Mouse (Mus musculus): Measurements from ENCODE around the gene Sfswap. TPM values are rescaled to one million over a fixed set of nuclear protein-coding genes. Genes with fewer than 3 reads are reported as not detected.
"Not testable (repeated sequence)": the region's sequence is repeated elsewhere in the genome, so short reads cannot be mapped to it uniquely, and the experiment has no call there.

The Sfswap gene
- polyA plus RNA-seq, 1 experiment from 2014 or later: 36.7 TPM

DNA sequence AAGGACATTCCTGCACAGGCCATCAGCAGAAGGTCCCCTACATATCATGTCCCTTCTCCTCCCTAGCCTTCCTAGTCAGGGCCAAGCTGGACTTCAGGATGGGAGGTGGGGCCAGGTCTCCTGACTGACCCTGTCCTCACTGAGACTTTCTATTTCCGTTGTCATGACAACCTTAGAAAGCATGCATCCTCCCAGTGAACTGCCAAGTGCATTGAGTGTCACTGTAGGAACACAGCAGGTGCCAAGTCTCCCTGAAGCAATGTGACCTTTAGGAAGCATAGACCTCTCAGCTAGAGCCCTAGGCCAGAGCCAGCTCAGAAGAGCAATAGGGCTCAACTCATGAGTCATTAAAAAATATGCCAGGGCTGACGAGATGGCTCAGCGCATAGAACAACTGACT, 42.5 kb upstream of the Sfswap start:
- Histone ChIP-seq H3K4me3 (replicated peaks; ENCODE audit: low read depth, low read length) (no peak overlapping the region), H3K4me1 (replicated peaks; ENCODE audit: insufficient read depth, low read length) (peaks cover 17% of the 10 kb centered on the region), H3K9me3 (replicated peaks; ENCODE audit: low read length) (no peaks in the 10 kb centered on the region), H3K9ac (ENCODE audit: low read depth, low read length) (no peak overlapping the region), H3K36me3 (ENCODE audit: insufficient read depth, low read length) (no peaks in the 10 kb centered on the region), H3K27me3 (ENCODE audit: insufficient read depth, low read length) (no peaks in the 10 kb centered on the region), H3K27ac (no peak overlapping the region), H3K4me2 (ENCODE audit: low read length) (no peak overlapping the region)
- WGBS: 64% methylated on average over 3 of the region's 3 CpGs
- no peak for DNase-seq (ENCODE audit: low spot score)
- no peak for ATAC-seq (replicated peaks; ENCODE audit: low FRiP score, low read depth)
- TF ChIP-seq CTCF (IDR thresholded peaks at IDR 0.05; ENCODE audit: low read depth): no peak

GRCm38 (mm10) chr5:129460798-129461476, 40.1 kb upstream of the Sfswap start:
- Histone ChIP-seq H3K4me3 (replicated peaks; ENCODE audit: low read depth, low read length) (no peak overlapping the region), H3K27me3 (ENCODE audit: insufficient read depth, low read length) (no peaks in the 10 kb centered on the region), H3K27ac (no peak overlapping the region), H3K9me3 (replicated peaks; ENCODE audit: low read length) (no peaks in the 10 kb centered on the region), H3K4me2 (ENCODE audit: low read length) (no peak overlapping the region), H3K36me3 (ENCODE audit: insufficient read depth, low read length) (no peaks in the 10 kb centered on the region), H3K4me1 (replicated peaks; ENCODE audit: insufficient read depth, low read length) (peaks cover 8% of the 10 kb centered on the region; the same call in 1 of the 2 replicates), H3K9ac (ENCODE audit: low read depth, low read length) (no peak overlapping the region)
- DNase-seq (ENCODE audit: low spot score): peak; percentile 74
- no peak; the same call in 1 of the 2 replicates for ATAC-seq (replicated peaks; ENCODE audit: low FRiP score, low read depth)
- no peak for TF ChIP-seq CTCF (IDR thresholded peaks at IDR 0.05; ENCODE audit: low read depth)
- 15% methylated on average over 11 of the region's 11 CpGs for WGBS

- H3K4me2 ChIP-seq (ENCODE audit: low read length); H3K4me1 ChIP-seq (replicated peaks; ENCODE audit: insufficient read depth, low read length); ATAC-seq (replicated peaks; ENCODE audit: low FRiP score, low read depth); H3K27me3 ChIP-seq (ENCODE audit: insufficient read depth, low read length); DNase-seq (ENCODE audit: low spot score); H3K9me3 ChIP-seq (replicated peaks; ENCODE audit: low read length); H3K4me3 ChIP-seq (replicated peaks; ENCODE audit: low read depth, low read length); H3K9ac ChIP-seq (ENCODE audit: low read depth, low read length); H3K36me3 ChIP-seq (ENCODE audit: insufficient read depth, low read length): not testable (repeated sequence)
- 53% methylated on average over 9 of the region's 9 CpGs for WGBS
- 0 out of 2 replicates have a peak overlapping the region, but pooled peaks have one; percentile 54 for H3K27ac ChIP-seq
Measured at GRCm38 (mm10) chr5:129463648-129464047, 37.4 kb upstream of the Sfswap start.

GRCm38 (mm10) chr5:129465788-129466187, 35.2 kb upstream of the Sfswap start:
- H3K9ac ChIP-seq (ENCODE audit: low read depth, low read length): no peak overlapping the region
- WGBS: 70% methylated on average over 2 of the region's 2 CpGs
- TF ChIP-seq CTCF (IDR thresholded peaks at IDR 0.05; ENCODE audit: low read depth): no peak

GRCm38 (mm10) chr5:129475532-129476045, 25.4 kb upstream of the Sfswap start:
- H3K9ac ChIP-seq (ENCODE audit: low read depth, low read length): no peak overlapping the region
- 65% methylated on average over 3 of the region's 3 CpGs for WGBS
- H3K27me3 ChIP-seq (ENCODE audit: insufficient read depth, low read length): no peaks in the 10 kb centered on the region
- no peak overlapping the region for H3K4me2 ChIP-seq (ENCODE audit: low read length)
- no peaks in the 10 kb centered on the region for H3K36me3 ChIP-seq (ENCODE audit: insufficient read depth, low read length)
- no peak overlapping the region for H3K4me3 ChIP-seq (replicated peaks; ENCODE audit: low read depth, low read length)
- DNase-seq (ENCODE audit: low spot score): no peak
- no peak for ATAC-seq (replicated peaks; ENCODE audit: low FRiP score, low read depth)
- no peaks in the 10 kb centered on the region for H3K4me1 ChIP-seq (replicated peaks; ENCODE audit: insufficient read depth, low read length)
- no peaks in the 10 kb centered on the region for H3K9me3 ChIP-seq (replicated peaks; ENCODE audit: low read length)
- TF ChIP-seq CTCF (IDR thresholded peaks at IDR 0.05; ENCODE audit: low read depth): no peak
- no peak overlapping the region for H3K27ac ChIP-seq

More at GRCm38 (mm10) chr5:129465788-129466187, 35.2 kb upstream of the Sfswap start:
- DNase-seq (ENCODE audit: low spot score) (no peak), ATAC-seq (replicated peaks; ENCODE audit: low FRiP score, low read depth) (no peak)
- Histone ChIP-seq H3K4me1 (replicated peaks; ENCODE audit: insufficient read depth, low read length) (peaks cover under 1% of the 10 kb centered on the region; the same call in 1 of the 2 replicates), H3K27me3 (ENCODE audit: insufficient read depth, low read length) (no peaks in the 10 kb centered on the region), H3K27ac (no peak overlapping the region), H3K4me3 (replicated peaks; ENCODE audit: low read depth, low read length) (no peak overlapping the region), H3K9me3 (replicated peaks; ENCODE audit: low read length) (no peaks in the 10 kb centered on the region), H3K4me2 (ENCODE audit: low read length) (no peak overlapping the region), H3K36me3 (ENCODE audit: insufficient read depth, low read length) (no peaks in the 10 kb centered on the region)

- H3K4me1 ChIP-seq (replicated peaks; ENCODE audit: insufficient read depth, low read length): no peaks in the 10 kb centered on the region
- 11% methylated on average over 10 of the region's 10 CpGs for WGBS
- no peak for TF ChIP-seq CTCF (IDR thresholded peaks at IDR 0.05; ENCODE audit: low read depth)
- peak overlapping the region; percentile 31; the same call in 1 of the 2 replicates for H3K4me2 ChIP-seq (ENCODE audit: low read length)
- H3K36me3 ChIP-seq (ENCODE audit: insufficient read depth, low read length): no peaks in the 10 kb centered on the region
- H3K4me3 ChIP-seq (replicated peaks; ENCODE audit: low read depth, low read length): no peak overlapping the region
- H3K9ac ChIP-seq (ENCODE audit: low read depth, low read length): no peak overlapping the region
- H3K9me3 ChIP-seq (replicated peaks; ENCODE audit: low read length): no peaks in the 10 kb centered on the region; the same call in 1 of the 2 replicates
- no peak overlapping the region for H3K27ac ChIP-seq
- ATAC-seq (replicated peaks; ENCODE audit: low FRiP score, low read depth): no peak
- DNase-seq (ENCODE audit: low spot score): no peak
- no peaks in the 10 kb centered on the region for H3K27me3 ChIP-seq (ENCODE audit: insufficient read depth, low read length)
Measured at GRCm38 (mm10) chr5:129489879-129490278, 11.1 kb upstream of the Sfswap start.

All from kidney, postnatal 0 days (tissue).